Mouse (Mus musculus) E14TG2a.4 (cell line): ENCODE measurements around the gene Pip5k1a.

Experiments used
- CTCF ChIP-seq: conservative IDR thresholded peaks from 2 replicates; pipeline ENCODE4 v1.5.1; 2014; ENCODE audit warnings: low read length
- NANOG ChIP-seq: IDR thresholded peaks from 2 replicates; pipeline ENCODE4 v1.6.1; 2014; ENCODE audit warnings: borderline replicate concordance, low read length, mixed read lengths

GRCm38 (mm10) chr3:95071606-95072005 is 35.1 kb downstream of the Pip5k1a start:
- no peak for TF ChIP-seq CTCF
- TF ChIP-seq NANOG = no peak
